Mouse (Mus musculus): Measurements from ENCODE around the gene Klk5. TPM values are rescaled to one million over a fixed set of nuclear protein-coding genes. Genes with fewer than 3 reads are reported as not detected.
A peak's percentile ranks its signal among the peaks of the same experiment; 100 is the strongest.

Klk5 gene
- total RNA-seq (2021): not detected in 2 replicates
- long read RNA-seq, experiment 1: 0 reads
- long read RNA-seq, experiment 2: 0 reads

DNA sequence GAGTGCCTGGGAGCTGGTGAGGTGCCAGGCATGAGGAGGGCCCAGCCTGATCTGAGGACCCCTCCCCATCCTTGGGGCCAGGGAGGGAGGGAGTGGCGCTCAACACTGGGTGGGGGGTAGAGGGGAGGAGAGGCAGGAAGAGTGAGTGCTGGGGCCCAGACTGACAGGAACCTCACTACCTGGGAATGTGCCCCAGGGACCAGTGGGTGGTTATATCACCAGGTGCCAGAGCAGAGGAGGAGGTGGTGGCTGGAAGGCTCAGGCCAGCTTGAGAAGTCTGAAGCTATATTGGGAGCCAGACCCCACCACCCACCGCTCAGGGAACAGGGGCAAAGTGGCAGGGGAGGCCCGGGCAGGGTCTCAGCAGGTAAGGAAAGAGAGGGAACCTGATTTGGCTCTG, at the start of gene Klk5:
Gene Klk5 (plus strand): TSS at position 271 of the 400 bp plus-strand sequence.
- no peak for DNase-seq

DNA sequence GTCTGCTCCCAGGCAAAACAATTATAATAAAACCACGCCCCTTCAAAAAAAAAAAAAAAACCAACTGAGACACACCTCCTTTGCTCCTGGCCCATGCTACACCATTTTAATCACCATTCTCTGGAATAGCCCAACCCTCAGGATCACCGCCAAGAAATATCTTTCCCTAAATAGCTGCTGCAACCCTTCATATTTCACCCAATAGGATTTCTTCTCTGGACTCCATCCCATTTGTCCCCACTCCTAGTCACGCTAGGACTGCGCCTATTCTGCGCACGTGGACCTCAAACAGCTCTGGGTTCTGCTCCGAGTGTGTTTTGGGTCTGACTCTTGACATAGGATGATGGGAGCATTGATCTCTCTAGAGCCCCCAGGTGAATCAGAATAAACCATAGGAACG, 45.4 kb upstream of the Klk5 start:
- DNase-seq: no peak

DNA sequence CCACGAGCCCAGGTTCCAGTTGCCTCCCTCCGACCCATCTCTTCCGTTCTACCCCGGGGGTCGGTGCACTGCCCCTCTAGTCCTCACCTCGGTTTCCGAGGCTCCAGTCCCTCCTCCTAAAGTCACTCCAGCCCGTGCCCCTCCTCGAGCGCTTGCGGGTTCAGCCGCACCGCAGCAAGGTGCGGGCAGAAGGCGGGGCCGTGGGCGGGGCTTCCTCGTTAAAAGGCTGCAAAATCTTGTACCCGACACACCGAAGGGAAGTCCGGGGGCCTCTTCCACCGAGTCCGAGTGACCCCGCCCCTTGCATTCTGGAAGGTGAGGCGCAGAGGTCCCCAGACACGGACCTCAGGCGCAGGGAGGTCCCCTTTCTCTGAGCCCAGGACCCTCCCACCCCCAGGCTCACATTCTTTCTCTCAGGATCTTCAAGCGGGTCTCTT, 44.4 kb upstream of the Klk5 start, which contains the start of gene Klk8:
Gene Klk8 (plus strand): TSS at position 245 of the 437 bp plus-strand sequence.
- peak; percentile 23 for DNase-seq

DNA sequence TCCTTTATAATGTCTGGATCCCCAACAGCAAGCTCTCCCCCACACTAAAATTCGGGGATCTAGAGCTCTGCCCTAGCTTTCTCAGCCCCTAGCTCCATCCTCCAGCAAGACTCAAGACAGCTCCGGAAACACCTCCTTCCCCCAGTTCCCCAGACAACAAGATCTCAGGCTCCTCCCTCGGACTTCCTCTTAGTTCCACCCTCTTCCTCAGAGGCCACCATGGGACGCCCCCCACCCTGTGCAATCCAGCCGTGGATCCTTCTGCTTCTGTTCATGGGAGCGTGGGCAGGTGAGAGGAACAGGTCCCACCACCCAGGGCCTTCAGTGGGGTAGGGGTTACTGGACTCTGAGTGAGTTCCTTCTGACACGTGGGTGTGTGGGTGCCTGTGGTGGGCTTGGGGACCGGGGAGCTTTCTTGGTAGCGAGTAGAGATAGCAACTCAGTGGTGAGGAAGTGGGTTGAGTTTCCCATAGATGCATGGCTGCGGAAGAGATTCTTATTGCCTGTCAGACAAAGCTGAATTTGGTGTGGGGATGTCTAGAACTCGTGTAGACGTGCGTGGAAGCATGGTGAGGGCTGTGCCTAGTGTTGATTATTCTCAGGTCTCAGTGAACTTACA, 43.8 kb upstream of the Klk5 start:
- no peak for DNase-seq

DNA sequence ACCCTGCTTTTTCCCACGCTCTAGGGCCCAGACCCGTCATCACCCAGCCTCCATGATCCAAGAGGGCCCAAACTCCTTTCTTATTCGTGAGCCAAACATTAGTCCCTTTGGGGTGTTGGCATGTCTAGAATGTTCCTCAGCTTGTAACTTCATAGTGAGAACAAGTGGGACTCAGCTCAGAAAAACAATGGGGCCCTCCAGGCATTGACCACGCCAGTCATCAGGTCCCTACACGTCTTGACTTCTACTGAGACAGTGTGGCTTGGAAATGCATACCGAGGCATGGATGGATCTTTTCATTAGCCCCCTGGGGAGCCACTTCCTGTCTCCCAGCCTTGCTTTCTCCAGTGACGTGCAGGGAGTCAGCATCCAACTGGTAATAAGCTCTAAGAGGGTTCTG, 41.9 kb upstream of the Klk5 start:
- no peak for DNase-seq

DNA sequence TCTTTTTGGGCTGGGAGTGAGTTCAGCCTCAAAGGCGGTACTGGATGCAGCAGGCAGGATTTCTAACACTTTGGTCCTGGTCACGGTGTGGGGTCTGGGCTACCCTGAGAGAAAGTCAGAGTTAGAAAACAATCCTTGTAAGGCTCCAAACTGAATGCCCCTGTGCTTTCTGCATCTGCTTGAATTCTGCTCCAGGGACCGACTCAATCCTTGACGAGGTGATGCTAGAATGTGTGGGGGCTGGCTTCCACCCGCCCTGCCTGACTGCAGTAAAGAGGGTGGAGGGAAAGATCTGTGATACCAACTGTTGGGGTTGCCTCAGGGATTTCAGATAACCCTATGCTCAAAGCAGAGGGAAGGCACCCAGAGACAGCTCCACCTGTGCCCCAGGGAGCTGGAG, 30.8 kb upstream of the Klk5 start, which contains the start of gene Klk7:
Gene Klk7 (plus strand): TSS at position 301 of the 400 bp plus-strand sequence.
- no peak for DNase-seq

DNA sequence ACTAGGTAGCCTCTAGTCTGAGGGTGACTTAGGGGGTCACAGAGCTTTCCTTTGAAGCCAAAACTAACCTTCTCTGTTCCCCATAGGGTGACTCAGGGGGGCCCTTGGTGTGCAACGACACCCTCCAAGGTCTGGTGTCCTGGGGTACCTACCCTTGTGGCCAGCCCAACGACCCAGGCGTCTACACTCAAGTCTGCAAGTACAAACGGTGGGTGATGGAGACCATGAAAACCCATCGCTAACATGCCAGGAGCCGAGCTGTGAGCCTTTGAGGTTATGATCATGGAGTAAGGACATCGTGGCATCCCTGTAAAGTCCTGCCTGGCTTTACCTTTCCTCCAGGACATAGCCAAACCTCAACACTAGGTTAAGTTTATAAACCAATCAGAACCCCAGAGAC, 26.6 kb upstream of the Klk5 start:
- no peak for DNase-seq

DNA sequence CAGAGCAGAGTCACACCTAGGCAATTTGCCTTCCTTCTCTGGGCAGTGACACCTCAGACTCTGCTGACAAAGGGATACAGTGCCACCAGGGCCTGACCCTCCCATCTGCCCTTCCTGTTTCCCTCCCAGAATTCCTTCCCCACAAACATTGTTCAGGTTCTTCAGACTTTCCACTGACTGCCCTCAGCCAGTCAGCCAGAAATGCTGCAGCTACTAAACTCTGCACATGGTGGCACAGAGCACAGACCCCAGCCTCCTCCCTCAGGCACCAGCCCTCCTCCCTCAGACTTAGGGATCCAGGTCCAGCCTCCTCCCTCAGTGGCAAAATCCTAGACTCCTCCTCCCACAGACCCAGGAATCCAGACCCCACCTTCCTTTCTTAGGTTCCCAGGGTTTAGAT, 25.0 kb upstream of the Klk5 start:
- DNase-seq: no peak

DNA sequence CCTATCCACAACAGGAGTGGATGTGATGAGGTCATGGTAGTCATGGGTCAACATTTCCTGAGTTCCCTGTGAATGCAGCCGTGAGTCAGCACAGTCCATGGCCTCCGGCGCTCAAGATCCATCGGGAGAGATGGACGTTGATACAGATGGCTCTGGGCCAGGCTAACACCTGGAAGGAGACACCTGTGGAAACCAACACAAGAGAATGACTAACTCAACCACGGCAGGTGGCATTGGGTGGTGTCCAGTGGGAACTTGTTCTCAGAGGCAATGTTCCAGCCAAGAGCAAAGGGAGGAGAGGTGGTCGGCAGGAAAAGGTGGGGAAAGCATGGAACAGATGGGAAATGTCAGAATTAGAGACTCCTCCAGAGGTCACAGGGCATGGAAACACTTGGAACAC, 20.2 kb upstream of the Klk5 start:
- no peak for DNase-seq

DNA sequence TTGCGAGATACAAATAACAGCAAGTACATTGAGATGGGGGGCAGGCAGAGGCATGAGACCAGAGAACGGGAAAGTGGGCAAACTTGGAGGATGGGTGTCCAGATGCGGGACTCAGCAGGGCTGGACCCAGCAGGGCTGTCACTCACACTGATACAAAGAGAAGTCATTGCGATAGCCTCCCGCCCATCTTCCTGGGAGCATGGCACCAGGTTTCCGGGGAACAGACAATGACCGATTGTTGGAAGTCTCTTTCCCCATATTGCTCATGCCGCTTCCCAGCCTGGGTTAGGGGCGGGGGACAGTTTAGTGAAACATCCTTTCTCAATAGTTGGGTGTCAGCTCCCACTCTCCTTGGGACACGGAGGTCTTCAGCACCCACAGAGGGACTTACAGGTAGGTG, 17.6 kb upstream of the Klk5 start, which contains the start of gene Klk6:
Gene Klk6 (plus strand): TSS at position 301 of the 400 bp plus-strand sequence.
- no peak for DNase-seq

DNA sequence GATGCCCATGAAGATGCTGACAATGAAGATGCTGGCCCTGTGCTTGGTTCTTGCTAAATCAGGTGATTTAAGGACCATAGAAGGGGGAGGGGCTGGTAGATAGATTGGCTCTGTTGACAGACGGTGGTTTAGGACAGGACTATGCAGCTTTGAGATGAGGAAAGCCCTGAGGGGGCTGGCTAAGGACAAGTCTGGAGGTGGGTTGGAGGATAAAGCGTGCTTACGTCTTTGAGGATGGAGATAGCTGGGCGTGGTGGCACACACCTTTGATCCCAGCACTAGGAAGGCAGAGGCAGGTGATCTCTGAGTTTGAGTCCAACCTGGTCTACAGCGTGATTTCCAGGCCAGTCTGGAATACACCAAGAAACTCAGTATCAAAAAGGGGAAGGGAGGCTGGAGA, 15.7 kb upstream of the Klk5 start:
- DNase-seq: no peak

DNA sequence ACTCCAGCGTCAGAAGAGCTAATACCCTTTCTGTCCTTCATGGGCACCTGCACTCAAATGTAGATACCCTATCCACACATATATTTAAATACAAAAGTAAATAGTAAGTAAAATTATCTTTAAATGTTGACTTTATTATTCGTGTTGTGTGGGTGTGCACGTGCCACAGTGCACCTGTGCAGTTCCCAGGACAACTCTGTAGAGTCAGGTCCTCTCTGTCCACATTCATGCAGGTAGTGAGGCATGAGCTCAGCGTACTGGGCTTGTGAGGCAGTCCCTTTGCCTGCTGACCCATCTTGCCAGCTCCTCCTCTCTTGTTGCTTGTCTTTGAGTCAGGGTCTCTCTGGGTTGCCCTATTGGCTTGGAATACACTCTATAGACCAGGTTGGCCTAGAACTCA, 14.1 kb upstream of the Klk5 start:
- DNase-seq: no peak

DNA sequence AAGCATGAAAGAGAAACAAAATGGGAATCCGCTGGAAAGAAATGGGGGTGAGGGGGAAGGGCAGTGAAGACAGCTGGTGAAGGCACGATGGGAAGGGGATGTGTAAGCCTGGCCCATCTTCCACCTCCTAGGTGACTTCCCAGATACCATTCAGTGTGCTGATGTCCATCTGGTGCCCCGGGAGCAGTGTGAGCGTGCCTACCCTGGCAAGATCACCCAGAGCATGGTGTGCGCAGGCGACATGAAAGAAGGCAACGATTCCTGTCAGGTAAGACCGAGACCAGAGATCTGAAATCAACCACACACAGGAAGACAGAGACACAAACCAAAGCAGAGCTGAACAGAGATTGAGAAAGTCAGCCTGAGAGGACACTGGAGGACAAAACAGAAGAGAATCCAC, 12.8 kb upstream of the Klk5 start:
- DNase-seq: no peak

DNA sequence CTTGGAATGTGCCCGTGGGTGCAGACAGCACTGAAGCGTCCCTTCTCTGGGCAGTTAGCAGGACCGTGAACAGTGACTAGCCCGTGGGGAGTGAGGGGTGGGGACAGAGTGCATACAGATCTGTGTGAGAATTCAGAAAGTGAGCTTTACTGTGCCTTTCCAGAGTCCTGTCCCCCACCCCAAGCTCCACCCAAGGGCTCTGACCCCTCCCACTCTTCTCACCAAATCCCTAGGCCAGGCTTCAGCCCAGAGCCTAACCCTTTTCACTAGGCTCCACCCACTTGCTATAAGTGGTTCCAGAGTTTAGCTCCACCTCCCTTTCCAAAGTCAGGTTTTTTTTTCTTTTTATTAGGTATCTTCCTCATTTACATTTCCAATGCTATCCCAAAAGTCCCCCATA, 2.0 kb downstream of the Klk5 start:
- DNase-seq: no peak

DNA sequence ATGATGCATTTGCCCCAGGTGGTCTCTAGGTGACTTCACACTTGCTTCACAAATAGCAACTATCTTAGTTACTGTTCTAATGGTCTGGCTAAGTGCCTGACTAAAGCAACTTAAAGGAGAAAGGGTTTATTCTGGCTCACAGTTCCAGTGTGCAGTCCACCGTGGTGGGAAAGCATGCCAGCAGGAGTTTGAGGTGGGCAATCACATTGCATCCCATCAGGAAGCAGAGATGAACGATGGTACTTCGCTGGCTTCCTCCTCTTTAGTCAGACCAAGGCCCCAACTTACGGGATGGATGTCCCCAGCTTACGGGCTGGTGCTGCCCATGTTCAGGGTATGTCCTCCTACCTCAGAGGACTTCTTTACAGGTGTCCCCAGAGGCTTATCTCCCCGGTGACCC, 9.8 kb downstream of the Klk5 start:
- DNase-seq: no peak

DNA sequence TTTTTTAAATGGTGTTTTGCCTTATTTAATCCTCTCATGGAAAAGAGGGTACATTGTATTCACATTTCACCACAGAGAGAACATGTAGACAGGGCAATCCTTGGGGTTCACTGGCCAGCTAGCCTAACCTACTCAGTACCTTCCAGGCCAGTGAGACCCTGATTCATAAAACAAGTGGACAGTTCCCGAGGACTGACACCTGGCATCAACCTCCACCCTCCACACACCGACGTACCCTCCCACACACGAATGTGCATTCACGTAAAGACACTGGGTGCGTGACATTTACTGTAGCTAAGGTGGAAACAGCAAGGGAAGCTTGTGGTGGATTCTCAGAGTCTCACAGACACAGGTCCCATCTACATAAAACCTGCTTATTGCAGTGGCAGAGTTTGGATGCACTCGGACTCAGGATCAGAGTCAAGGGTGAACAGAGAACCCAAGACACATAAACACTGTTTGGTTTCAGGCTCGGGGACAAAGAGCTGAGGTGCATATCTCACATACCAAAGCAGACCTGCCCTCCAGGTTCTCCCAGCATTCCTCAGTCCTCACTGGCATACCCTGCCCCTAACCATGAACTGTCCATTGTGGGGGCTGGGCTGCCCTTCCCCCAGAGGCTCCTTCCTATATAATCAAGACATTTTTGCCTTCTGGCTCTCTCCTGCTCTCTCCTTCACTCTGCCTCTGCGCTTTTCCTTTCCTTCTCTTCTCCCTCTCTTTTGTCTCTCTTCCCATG, 13.0 kb downstream of the Klk5 start:
- no peak for DNase-seq

DNA sequence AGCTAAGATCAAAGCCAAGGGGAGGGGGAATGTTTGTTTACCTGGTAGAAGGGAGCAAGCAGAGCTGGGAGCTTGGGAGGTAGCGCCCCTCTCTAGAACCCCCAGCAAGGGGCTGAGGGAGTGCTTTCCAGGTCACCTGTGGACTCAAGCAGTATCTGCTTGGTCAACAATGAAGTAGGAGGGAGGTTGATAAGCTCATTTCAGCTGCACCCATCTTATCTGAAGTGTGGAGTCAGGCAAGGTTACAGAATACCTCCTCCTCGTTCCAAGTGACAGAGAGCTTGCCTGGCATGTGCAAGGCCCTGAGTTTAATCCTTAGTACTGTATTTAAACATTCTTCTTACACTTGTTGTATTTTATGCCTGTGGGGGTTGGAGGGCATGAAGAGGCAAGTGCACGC, 13.9 kb downstream of the Klk5 start:
- DNase-seq: no peak

DNA sequence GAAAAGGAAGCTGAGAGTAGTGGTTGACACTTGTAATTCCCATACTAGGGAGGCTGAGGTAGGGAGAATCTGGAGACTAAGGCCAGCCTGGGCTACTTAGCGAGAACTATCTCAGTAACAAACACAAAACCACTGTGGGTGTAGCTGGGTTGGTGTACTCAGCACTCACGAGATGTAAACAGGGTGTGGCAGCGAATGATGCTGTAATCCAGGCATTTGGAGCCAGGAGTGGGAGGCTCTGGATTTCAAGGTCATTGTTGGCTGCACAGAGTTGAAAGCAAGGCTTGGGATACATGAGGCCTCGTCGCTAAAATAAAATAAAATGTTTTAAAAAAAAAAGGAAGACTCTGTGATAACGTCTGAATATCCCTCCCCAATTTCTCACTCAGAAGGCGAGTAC, 14.5 kb downstream of the Klk5 start:
- no peak for DNase-seq

DNA sequence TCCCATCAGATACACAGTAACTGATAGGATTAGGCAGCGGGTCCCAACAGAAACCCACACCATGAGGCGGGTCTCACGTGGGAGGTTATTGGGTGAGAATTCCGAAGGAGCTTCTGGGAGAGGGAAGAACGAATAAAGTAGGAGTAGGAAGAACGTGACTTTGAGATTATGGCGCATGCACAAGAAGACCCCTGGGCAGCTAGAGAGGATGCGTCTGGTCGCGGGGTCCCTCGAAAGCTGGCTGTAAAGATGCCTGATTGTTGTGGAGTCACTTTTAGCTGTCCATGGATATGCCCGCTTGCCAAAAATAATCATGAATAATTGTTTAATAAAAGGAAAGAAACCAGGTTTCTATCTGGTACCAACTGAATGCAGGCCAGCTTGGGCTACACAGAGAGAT, 15.7 kb downstream of the Klk5 start:
- no peak for DNase-seq

DNA sequence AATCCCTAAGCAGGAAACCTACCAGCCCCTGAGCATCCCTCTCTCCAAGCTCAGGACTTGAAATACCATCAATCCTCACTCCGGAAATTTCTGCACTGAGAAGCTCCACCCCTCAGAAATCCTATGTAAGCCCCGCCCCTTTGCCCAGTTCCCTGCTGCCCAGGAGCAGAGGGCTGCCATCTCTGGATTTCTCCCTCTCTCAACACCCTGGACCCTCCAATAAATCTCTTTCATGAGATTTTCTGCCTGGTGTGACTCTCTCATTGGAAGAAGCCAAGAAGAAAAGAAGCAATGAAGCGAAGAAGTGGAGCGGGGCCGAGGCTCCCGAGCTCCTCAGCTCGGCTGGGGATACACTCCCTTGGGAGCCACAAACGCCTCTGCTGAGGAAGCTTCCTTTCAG, 18.6 kb downstream of the Klk5 start:
- no peak for DNase-seq

DNA sequence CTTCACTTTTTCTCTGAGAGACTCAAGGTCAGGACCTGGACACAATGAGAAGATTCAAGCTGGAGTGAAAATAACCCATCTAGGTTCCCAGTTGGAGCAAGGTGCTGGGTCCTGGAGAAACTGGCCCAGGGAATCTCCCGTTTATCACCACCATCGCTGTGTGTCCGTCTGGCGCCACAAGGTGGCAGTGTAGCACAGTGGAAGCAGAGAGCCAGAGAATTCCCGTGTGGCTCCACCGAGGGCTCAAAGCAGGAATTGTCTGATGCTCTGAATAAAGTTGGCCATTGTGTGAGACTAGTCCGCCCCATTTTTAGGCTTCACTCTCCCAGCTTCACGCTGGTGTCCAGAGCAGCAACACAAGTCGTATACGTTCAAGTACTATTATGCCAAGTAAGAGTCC, 31.5 kb downstream of the Klk5 start:
- DNase-seq: peak; percentile 84

DNA sequence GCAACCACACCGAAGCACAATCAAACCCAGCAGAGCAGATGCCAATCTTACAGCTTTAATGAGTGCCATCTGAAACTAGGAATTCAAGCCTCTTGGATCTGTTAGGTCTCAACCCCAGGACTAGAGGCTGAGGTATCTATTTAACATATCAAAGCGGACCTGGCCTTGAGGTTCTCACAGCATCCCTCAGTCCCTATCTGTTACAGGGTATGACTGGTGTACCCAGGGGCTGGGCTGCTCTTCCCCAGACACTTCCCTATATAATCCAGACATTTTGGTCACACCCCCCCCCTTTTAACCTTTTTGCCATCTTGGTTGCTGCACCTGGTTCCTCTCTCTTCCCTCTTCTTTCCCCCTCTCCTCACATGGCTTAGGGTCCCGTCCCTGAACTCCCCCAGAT, 31.9 kb downstream of the Klk5 start:
- DNase-seq: no peak

DNA sequence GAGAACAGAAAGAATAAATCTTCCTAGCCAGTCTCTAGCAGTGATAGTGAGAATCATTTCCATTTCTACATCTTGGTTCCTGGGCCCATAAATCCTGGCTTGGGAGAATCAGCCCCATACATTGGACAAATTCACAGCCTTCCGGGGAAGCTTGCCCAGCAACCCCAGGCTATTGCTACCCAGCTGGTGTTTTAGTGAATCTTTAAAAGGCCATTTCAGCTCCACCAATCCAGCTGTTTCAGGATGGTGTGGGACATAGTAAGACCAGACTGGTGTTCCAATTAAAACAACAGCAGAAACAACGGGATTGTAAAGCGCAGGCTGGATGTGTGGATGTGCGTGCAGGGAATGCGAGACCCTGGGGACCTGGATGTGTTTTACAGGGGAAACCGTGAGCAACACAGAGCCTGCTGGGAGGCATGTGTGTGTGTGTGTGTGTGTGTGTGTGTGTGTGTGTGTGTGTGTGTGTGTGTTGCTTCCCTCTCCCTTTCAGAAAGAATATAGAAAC, 33.2 kb downstream of the Klk5 start:
- no peak for DNase-seq

DNA sequence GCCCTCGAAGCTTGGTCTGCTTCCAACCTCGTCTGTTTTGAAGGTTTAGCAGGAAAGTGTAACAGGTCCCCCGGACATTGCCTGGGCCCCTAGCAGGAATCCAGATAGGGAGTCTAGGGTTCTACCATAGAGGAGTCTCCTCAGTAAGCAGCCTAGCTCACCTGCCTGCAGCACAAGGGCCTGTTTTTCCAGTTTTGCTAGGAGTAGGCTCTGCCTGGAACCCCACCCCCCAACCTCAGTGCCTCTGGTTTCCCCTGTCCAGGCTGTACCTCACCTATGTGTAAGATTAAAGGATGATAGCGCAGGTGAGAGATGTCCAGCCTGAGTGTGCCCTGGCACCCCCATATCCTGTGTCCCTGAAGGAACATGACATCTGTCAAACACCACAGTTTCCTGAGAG, 34.7 kb downstream of the Klk5 start:
- DNase-seq: no peak

Data from adrenal gland, postnatal 14 days (tissue).